Mouse (Mus musculus) heart, embryonic 10.5 days (tissue): ENCODE results near the gene Fbxo44. TPM values are rescaled to one million over a fixed set of nuclear protein-coding genes. Genes with fewer than 3 reads are reported as not detected.
"Not testable (repeated sequence)": the region's sequence is repeated elsewhere in the genome, so short reads cannot be mapped to it uniquely, and the experiment has no call there.

Experiments used
- DNase-seq: peaks from one replicate; pipeline ENCODE4 v3.0.0-alpha.2; 2017; ENCODE audit warnings: low spot score
- H3K27ac ChIP-seq: fragments of 300-500 bp; sonication (generic); 2 replicates; pipeline ENCODE4 v1.5.1; 2016; ENCODE audit warnings: mild to moderate bottlenecking
- H3K27me3 ChIP-seq: fragments of 300-500 bp; sonication (generic); 2 replicates; pipeline ENCODE4 v1.6.1; 2016; ENCODE audit warnings: mild to moderate bottlenecking; ENCODE audit not compliant: poor library complexity, insufficient read depth, severe bottlenecking
- H3K36me3 ChIP-seq: fragments of 300-500 bp; sonication (generic); 2 replicates; pipeline ENCODE4 v1.6.1; 2016; ENCODE audit warnings: mild to moderate bottlenecking, moderate library complexity
- H3K4me1 ChIP-seq: fragments of 300-500 bp; sonication (generic); 2 replicates; pipeline ENCODE4 v1.6.1; 2016; ENCODE audit warnings: mild to moderate bottlenecking
- H3K4me3 ChIP-seq: fragments of 300-500 bp; sonication (generic); 2 replicates; pipeline ENCODE4 v1.5.1; 2016; ENCODE audit warnings: mild to moderate bottlenecking, moderate library complexity
- H3K9me3 ChIP-seq: fragments of 300-500 bp; sonication (generic); 2 replicates; pipeline ENCODE4 v1.6.1; 2016; ENCODE audit warnings: mild to moderate bottlenecking, moderate library complexity
- WGBS: fragments of 180-500 bp; shearing (Covaris S2); methylation state at CpG from one replicate; pipeline ENCODE4 v1.1.7; 2016; 5-methylcytosine and 5-hydroxymethylcytosine counted together
- polyA plus RNA-seq: library from polyadenylated mRNA; unstranded; fragments of >200 nt; fragmentation: Nextera tagmentation; extraction: Ambion mirVana; gene quantifications from 2 replicates; pipeline ENCODE4 v1.2.1, GENCODE M21; 2016

Fbxo44 gene
- 13.0 and 23.1 TPM in 2 replicates for polyA plus RNA-seq

- H3K27me3 ChIP-seq = peaks cover 72% of the 10 kb centered on the region
- peak within 1 kb of the TSS; percentile 80 for H3K4me3 ChIP-seq
- peak within 1 kb of the TSS; percentile 90 for H3K27ac ChIP-seq
- peaks cover 50% of the 10 kb centered on the region for H3K4me1 ChIP-seq
- H3K9me3 ChIP-seq = no peaks in the 10 kb centered on the region
- H3K36me3 ChIP-seq = peaks cover 15% of the 10 kb centered on the region
- under 1% methylated on average over 43 of the region's 43 CpGs for WGBS
- DNase-seq = no peak
Observed at GRCm38 (mm10) chr4:148160436-148161390, at the start of gene Fbxo44, which contains the start of gene Fbxo2. TSS of gene Fbxo44 (minus strand) at chr4:148160482. TSS of gene Fbxo2 (plus strand) at chr4:148160621.

GRCm38 (mm10) chr4:148204873-148205232 lies 44.6 kb upstream of the Fbxo44 start:
- H3K4me1 ChIP-seq = peaks cover 6% of the 10 kb centered on the region; the same call in 1 of the 2 replicates
- peaks cover 15% of the 10 kb centered on the region for H3K27me3 ChIP-seq
- H3K9me3 ChIP-seq = no peaks in the 10 kb centered on the region
- no peak for DNase-seq
- WGBS = 66% methylated on average over 6 of the region's 6 CpGs
- H3K36me3 ChIP-seq = no peaks in the 10 kb centered on the region
- 0 out of 2 replicates have a peak overlapping the region, but pooled peaks have one; percentile 67 for H3K27ac ChIP-seq
- H3K4me3 ChIP-seq = no peak overlapping the region

DNA sequence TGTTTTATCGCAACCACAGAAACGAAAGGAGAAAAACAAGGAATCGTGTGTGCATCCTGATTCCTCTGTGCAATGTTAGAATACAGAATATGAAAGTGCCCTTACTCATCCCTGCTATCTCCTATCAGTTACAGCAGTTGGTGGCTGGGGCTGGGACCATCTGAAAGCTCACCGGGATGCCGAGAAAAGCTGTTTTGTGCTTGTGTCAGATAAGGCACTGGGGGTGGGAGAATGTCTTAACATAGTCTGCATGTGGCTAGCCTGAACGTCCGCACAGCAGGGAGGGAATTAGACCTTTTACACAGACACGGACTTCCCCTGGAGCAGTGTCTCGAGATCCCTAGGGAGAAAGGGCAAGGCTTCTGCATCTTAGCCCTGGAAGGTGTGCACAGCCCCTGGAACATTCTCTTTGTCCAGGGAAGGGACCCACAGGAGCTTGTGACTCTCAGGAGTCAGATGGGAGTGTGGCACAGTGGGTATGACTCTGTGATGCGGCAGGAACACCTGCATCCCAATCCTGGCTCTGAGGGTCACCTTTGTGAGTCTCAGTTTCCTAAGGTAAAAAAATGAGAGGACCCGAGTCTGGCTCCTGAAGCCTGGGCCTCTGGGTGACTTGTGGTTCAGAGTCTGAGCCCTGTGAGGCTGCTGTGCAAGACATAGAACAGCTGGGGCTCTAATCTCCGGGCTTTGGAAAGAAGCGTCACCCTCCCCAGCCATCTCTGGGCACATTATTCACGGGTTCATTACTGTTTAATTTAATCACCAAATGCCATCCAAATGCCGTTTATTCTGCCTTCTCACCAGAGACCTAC lies 44.0 kb upstream of the Fbxo44 start:
- H3K4me1 ChIP-seq = peaks cover 6% of the 10 kb centered on the region; the same call in 1 of the 2 replicates
- DNase-seq = peak; percentile 91
- H3K27me3 ChIP-seq = peaks cover 20% of the 10 kb centered on the region
- 45% methylated on average over 15 of the region's 15 CpGs for WGBS
- H3K9me3 ChIP-seq = no peaks in the 10 kb centered on the region
- no peaks in the 10 kb centered on the region for H3K36me3 ChIP-seq
- peak overlapping the region; percentile 67; the same call in 1 of the 2 replicates for H3K27ac ChIP-seq
- no peak overlapping the region for H3K4me3 ChIP-seq

DNA sequence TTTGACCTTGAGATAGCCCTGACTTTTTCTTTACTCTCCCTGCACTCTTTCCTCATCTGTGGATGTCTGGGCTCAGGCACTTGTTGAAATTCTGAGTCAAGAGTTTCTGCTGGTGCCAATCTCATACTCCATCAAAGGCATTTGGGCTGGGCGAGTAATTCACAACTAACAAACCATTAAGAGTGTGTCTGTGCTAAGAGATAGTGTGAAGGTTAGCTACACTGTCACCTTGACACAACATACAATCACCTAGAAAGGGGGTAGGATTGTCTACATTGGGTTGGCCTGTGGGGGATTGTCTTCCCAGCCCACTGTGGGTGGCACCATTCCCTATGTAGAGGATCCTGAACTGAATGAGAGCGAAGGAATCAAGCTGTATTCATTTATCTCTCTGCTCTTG lies 43.3 kb upstream of the Fbxo44 start:
- H3K4me1 ChIP-seq = peaks cover 6% of the 10 kb centered on the region; the same call in 1 of the 2 replicates
- no peak overlapping the region for H3K4me3 ChIP-seq
- peaks cover 27% of the 10 kb centered on the region for H3K27me3 ChIP-seq
- peak overlapping the region; percentile 30; the same call in 1 of the 2 replicates for H3K27ac ChIP-seq
- no peaks in the 10 kb centered on the region for H3K36me3 ChIP-seq
- 79% methylated on average over 2 of the region's 2 CpGs for WGBS
- DNase-seq = no peak
- H3K9me3 ChIP-seq = no peaks in the 10 kb centered on the region

DNA sequence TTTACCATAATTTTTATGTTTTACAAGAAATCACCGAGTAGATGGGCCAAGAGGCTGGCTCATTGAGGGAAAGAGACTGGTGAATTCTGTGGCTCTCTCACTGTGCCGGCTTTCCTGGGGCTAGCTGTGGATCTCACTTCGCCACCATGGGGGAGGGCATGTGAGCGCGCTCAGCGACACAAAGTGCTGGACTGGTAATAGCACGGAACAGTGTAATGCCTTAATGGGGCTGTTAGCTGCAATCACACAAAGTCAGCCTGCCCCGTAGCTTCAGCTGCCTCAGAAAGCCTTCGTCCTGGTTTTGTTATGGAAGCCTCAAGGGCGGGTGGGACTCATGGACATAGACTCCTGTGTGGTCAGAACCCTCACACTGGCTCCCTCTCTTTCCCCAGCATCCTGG lies 38.4 kb upstream of the Fbxo44 start:
- no peak overlapping the region for H3K4me3 ChIP-seq
- no peaks in the 10 kb centered on the region for H3K4me1 ChIP-seq
- no peaks in the 10 kb centered on the region for H3K9me3 ChIP-seq
- H3K27ac ChIP-seq = no peak overlapping the region
- H3K27me3 ChIP-seq = peaks cover 47% of the 10 kb centered on the region
- DNase-seq = no peak
- no peaks in the 10 kb centered on the region for H3K36me3 ChIP-seq
- 43% methylated on average over 10 of the region's 10 CpGs for WGBS

- DNase-seq = no peak
- Histone ChIP-seq H3K36me3 (no peaks in the 10 kb centered on the region), H3K27me3 (peaks cover 38% of the 10 kb centered on the region), H3K4me1 (peaks cover 5% of the 10 kb centered on the region; the same call in 1 of the 2 replicates), H3K4me3 (no peak overlapping the region), H3K27ac (no peak overlapping the region), H3K9me3 (no peaks in the 10 kb centered on the region)
Observed at GRCm38 (mm10) chr4:148194400-148194799, 34.1 kb upstream of the Fbxo44 start.

DNA sequence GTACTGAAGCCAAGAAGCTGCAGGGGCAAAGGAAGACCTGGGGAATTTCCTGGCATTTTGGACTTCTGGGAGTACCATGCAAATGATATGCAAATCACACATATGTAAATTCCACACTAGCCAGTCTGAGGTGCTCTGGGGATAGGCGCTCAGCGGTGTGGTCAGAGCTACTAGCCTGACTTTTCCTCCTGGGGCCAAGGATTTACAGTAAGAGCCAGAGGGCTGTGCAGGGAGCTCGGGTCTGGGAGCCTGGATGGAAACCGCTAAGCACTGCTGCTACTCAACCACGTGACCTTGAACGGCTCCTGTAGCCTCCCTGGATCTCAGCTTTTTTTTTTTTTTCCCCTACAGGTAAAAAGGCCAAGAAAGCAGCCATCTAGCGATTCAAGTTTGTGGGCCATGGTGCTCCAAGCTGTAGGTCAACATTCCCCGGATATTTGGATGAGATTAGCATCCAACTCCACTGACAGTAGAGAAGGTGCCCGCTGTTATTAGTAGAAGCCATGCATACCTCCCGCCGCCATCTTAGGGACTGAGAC lies 32.5 kb upstream of the Fbxo44 start:
- Histone ChIP-seq H3K36me3 (no peaks in the 10 kb centered on the region), H3K4me3 (no peak overlapping the region), H3K27me3 (peaks cover 25% of the 10 kb centered on the region; the same call in 1 of the 2 replicates), H3K4me1 (peaks cover 5% of the 10 kb centered on the region; the same call in 1 of the 2 replicates), H3K9me3 (no peaks in the 10 kb centered on the region), H3K27ac (no peak overlapping the region)
- WGBS = 24% methylated on average over 11 of the region's 11 CpGs
- DNase-seq = no peak

DNA sequence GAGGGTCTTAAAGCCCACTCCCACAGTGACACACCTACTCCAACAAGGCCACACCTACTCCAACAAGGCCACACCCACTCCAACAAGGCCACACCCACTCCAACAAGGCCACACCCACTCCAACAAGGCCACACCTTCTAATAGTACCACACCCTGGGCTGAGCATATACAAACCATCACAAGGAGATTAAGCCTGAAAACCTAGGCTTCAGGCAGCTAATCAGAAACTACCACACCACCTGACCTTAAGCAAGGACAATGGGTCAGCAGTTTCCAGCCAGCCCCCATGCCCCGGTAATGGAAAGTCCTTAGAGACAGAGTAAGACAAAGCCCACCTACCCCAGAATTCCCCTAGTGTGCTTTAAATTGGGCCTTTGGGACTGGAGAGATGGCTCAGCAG lies 28.5 kb upstream of the Fbxo44 start:
- H3K9me3 ChIP-seq, H3K4me1 ChIP-seq, H3K27ac ChIP-seq, DNase-seq, H3K36me3 ChIP-seq, H3K4me3 ChIP-seq: not testable (repeated sequence)
- WGBS = 83% methylated on average over 1 of the region's 1 CpGs
- peaks cover 18% of the 10 kb centered on the region for H3K27me3 ChIP-seq

DNA sequence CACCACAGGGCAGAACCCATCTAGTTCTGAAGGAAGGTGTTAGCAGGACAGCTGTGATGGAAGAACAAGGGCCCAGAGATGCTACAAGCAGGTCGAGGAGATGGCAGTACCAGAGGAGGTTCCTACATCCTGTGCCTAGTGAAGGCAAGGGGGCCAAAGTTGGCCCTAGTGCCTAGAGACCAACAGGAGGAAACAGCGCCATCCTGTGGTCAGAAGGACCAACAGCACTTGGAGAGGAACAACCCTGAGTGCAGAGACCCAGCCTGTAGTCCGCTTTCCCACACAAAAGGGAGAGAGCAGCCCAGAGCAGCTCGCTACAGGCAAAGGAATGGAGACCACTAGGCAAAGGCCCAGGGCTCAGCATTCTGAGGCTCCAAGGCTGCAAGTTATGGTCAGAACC lies 25.5 kb upstream of the Fbxo44 start:
- Histone ChIP-seq H3K4me3 (no peak overlapping the region), H3K27ac (no peak overlapping the region), H3K4me1 (no peaks in the 10 kb centered on the region), H3K27me3 (peaks cover 22% of the 10 kb centered on the region), H3K9me3 (no peaks in the 10 kb centered on the region), H3K36me3 (no peaks in the 10 kb centered on the region)
- no peak for DNase-seq
- WGBS = 67% methylated on average over 4 of the region's 4 CpGs

DNA sequence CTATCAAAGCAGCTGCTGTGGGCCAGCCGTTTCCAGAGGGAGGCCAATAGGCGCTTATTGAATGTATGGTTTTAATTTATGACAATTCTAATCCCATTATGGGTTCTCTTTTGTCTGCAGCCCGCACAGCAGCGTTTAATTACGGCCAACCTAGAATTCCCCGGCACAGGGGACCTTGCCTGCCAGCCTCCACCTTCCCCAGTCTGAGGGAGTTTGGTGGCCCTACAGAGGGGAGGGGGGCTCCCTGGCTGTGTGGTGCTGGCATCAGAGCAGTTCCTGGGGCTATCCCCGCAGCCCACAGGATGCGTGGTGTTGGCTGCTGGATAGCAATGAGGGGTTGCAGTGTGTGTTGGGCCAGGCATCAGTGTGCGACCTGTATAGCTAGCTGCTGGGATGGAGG lies 24.3 kb upstream of the Fbxo44 start:
- H3K36me3 ChIP-seq = no peaks in the 10 kb centered on the region

DNA sequence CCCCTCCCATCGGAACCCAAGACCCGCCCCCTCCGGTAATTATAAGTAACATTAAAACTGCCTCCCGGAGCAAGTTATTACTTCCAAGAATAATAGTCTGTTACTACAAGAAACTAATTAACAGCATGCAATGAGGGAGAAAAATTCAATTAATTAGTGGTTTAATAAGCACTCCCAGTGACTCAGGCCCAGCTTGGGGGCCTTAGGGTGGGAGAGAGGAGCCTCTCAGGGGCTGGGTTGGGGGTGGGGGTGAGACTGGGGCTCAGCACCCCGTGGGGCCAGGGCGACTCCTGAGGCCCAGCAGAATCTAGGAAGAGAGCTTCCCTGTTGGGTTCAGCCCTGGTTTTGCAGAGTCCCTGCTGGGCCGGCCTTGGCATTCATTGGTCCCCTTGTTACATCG lies 22.1 kb upstream of the Fbxo44 start:
- Histone ChIP-seq H3K27me3 (peaks cover 46% of the 10 kb centered on the region), H3K27ac (no peak overlapping the region), H3K36me3 (no peaks in the 10 kb centered on the region), H3K9me3 (no peaks in the 10 kb centered on the region), H3K4me1 (no peaks in the 10 kb centered on the region), H3K4me3 (no peak overlapping the region)
- WGBS = 19% methylated on average over 8 of the region's 8 CpGs
- DNase-seq = no peak

More for the DNA sequence above, 24.3 kb upstream of the Fbxo44 start:
- H3K4me3 ChIP-seq = no peak overlapping the region
- H3K9me3 ChIP-seq = no peaks in the 10 kb centered on the region
- no peak for DNase-seq
- no peak overlapping the region for H3K27ac ChIP-seq
- H3K4me1 ChIP-seq = no peaks in the 10 kb centered on the region
- peaks cover 25% of the 10 kb centered on the region for H3K27me3 ChIP-seq
- 69% methylated on average over 9 of the region's 9 CpGs for WGBS

- WGBS = 85% methylated on average over 12 of the region's 12 CpGs
- no peak for DNase-seq
- Histone ChIP-seq H3K27me3 (peaks cover 52% of the 10 kb centered on the region), H3K4me3 (no peak overlapping the region), H3K36me3 (no peaks in the 10 kb centered on the region), H3K27ac (no peak overlapping the region), H3K4me1 (no peaks in the 10 kb centered on the region), H3K9me3 (no peaks in the 10 kb centered on the region)
Observed at GRCm38 (mm10) chr4:148181483-148181882, 21.2 kb upstream of the Fbxo44 start.
